Mouse (Mus musculus) lung, adult 2 months (tissue): ENCODE data around the gene Folr2. TPM values are rescaled to one million over a fixed set of nuclear protein-coding genes. Genes with fewer than 3 reads are reported as not detected.

Experiments
- DNase-seq: peaks from one replicate; pipeline ENCODE4 v3.0.0; 2022
- H3K4me1 ChIP-seq: fragments of 200-500 bp; 2 replicates; pipeline ENCODE4 v1.6.1; 2011; ENCODE audit warnings: low read length; ENCODE audit not compliant: control insufficient read depth, insufficient read depth
- H3K4me3 ChIP-seq: fragments of 200-500 bp; replicated peaks from 2 replicates; pipeline ENCODE3; 2011; ENCODE audit warnings: low read depth, mild to moderate bottlenecking, control low read depth, low read length; ENCODE audit errors: extremely low read depth
- CTCF ChIP-seq: fragments of 200-500 bp; IDR thresholded peaks from 2 replicates; pipeline ENCODE4 v1.5.1; 2011; ENCODE audit warnings: mild to moderate bottlenecking, low read length, control low read depth; ENCODE audit not compliant: insufficient read depth
- POLR2A ChIP-seq: fragments of 200-500 bp; IDR thresholded peaks from 2 replicates; pipeline ENCODE4 v1.6.1; 2011; ENCODE audit warnings: low read depth, mild to moderate bottlenecking, control low read depth, low read length, borderline replicate concordance; ENCODE audit errors: extremely low read depth
- WGBS: fragments of 180-500 bp; shearing (Covaris S2); methylation state at CpG from one replicate; pipeline ENCODE4 v1.1.7; 2018; 5-methylcytosine and 5-hydroxymethylcytosine counted together
- polyA plus RNA-seq: library from polyadenylated mRNA; depleted of rRNA; stranded (reverse); fragments of >200 nt; gene quantifications from 2 replicates; pipeline ENCODE4 v1.2.3, GENCODE M21; 2012; rRNA removed

The Folr2 gene
- polyA plus RNA-seq: 11.8 and 12.6 TPM in 2 replicates

- 79% methylated on average over 4 of the region's 4 CpGs for WGBS
- Histone ChIP-seq H3K4me1 (no peaks in the 10 kb centered on the region), H3K4me3 (no peak within 1 kb of the TSS)
- TF ChIP-seq CTCF (no peak), POLR2A (no peak)
- no peak for DNase-seq
Observed at GRCm38 (mm10) chr7:101857094-101857493, at the start of gene Folr2. Gene Folr2, minus strand, starts transcription at chr7:101857194.

- DNase-seq: no peak
- Histone ChIP-seq H3K4me3 (peak overlapping the region; percentile 84), H3K4me1 (peaks cover 10% of the 10 kb centered on the region)
- 32% methylated on average over 8 of the region's 8 CpGs for WGBS
- no peak for TF ChIP-seq CTCF
- no peak for TF ChIP-seq POLR2A
Observed at GRCm38 (mm10) chr7:101906696-101907095, 49.7 kb upstream of the Folr2 start.

GRCm38 (mm10) chr7:101906287-101906681 is 49.3 kb upstream of the Folr2 start, which contains the start of gene Tomt:
Gene Tomt, minus strand, starts transcription at chr7:101906359.
- DNase-seq: no peak
- Histone ChIP-seq H3K4me3 (peak within 1 kb of the TSS; percentile 84), H3K4me1 (peaks cover 10% of the 10 kb centered on the region)
- 5% methylated on average over 11 of the region's 11 CpGs for WGBS
- TF ChIP-seq CTCF (no peak), POLR2A (no peak)

- peak within 1 kb of the TSS; percentile 84 for H3K4me3 ChIP-seq
- WGBS: under 1% methylated on average over 61 of the region's 61 CpGs
- no peak for TF ChIP-seq CTCF
- TF ChIP-seq POLR2A: peak; percentile 99
- peaks cover 10% of the 10 kb centered on the region for H3K4me1 ChIP-seq
- peak; percentile 99 for DNase-seq
Observed at GRCm38 (mm10) chr7:101905561-101906286, 48.7 kb upstream of the Folr2 start, which contains the start of gene Lamtor1. Gene Lamtor1, plus strand, starts transcription at chr7:101905904.

GRCm38 (mm10) chr7:101902846-101903245 is 45.9 kb upstream of the Folr2 start:
- H3K4me3 ChIP-seq: no peak overlapping the region
- no peak for DNase-seq
- H3K4me1 ChIP-seq: peaks cover 6% of the 10 kb centered on the region
- TF ChIP-seq POLR2A: no peak
- TF ChIP-seq CTCF: no peak

GRCm38 (mm10) chr7:101901969-101902368 is 45.0 kb upstream of the Folr2 start:
- no peak for DNase-seq
- WGBS: 92% methylated on average over 10 of the region's 10 CpGs
- Histone ChIP-seq H3K4me3 (no peak overlapping the region), H3K4me1 (peaks cover 8% of the 10 kb centered on the region)
- TF ChIP-seq CTCF (no peak), POLR2A (no peak)

GRCm38 (mm10) chr7:101900331-101901097 is 43.5 kb upstream of the Folr2 start:
- peaks cover 3% of the 10 kb centered on the region for H3K4me1 ChIP-seq
- 89% methylated on average over 16 of the region's 16 CpGs for WGBS
- H3K4me3 ChIP-seq: no peak overlapping the region
- no peak for DNase-seq
- no peak for TF ChIP-seq CTCF
- TF ChIP-seq POLR2A: no peak

GRCm38 (mm10) chr7:101896104-101897066 is 39.4 kb upstream of the Folr2 start:
- no peak for TF ChIP-seq CTCF
- TF ChIP-seq POLR2A: peak; percentile 91; the same call in 1 of the 2 replicates
- peaks cover 3% of the 10 kb centered on the region for H3K4me1 ChIP-seq
- peak overlapping the region; percentile 93 for H3K4me3 ChIP-seq
- peak; percentile 96 for DNase-seq
- WGBS: under 1% methylated on average over 57 of the region's 57 CpGs

GRCm38 (mm10) chr7:101895695-101896094 is 38.7 kb upstream of the Folr2 start:
- no peak for DNase-seq
- Histone ChIP-seq H3K4me1 (peaks cover 3% of the 10 kb centered on the region), H3K4me3 (peak overlapping the region; percentile 93)
- 33% methylated on average over 9 of the region's 9 CpGs for WGBS
- TF ChIP-seq POLR2A (no peak), CTCF (no peak)
